Mouse (Mus musculus): ENCODE results near the gene Zbtb2. TPM values are rescaled to one million over a fixed set of nuclear protein-coding genes. Genes with fewer than 3 reads are reported as not detected.
A peak's percentile ranks its signal among the peaks of the same experiment; 100 is the strongest.
"Not testable (repeated sequence)": the region's sequence is repeated elsewhere in the genome, so short reads cannot be mapped to it uniquely, and the experiment has no call there.

Gene Zbtb2
- polyA plus RNA-seq (2015; fragmentation: Nextera tagmentation; extraction: Ambion mirVana): 21.0 and 21.2 TPM in 2 replicates

- peak; percentile 67 for DNase-seq (ENCODE audit: low spot score)
These were observed at the start of gene Zbtb2 for GRCm38 (mm10) chr10:4387701-4388383. Gene Zbtb2 (minus strand): TSS chr10:4388108.

DNA sequence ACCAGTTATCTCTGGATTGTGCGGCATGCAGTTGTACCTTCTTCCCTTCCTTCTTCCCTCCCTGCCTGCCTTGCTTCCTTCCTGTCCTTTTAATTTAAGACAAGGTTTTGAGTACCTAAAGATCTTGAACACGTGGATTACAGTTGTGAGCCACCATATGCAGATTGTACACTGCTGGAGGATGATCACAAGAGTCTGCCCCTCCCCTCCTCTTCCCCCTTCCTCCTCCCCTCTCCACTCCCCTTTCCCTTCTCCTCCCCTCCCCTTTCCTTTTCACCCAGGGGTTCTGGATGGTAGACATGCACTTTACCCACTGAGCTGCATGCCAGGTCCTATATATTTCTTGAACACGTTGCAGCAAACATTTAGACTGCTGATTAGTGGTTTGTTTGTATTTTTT lies 47.5 kb upstream of the Zbtb2 start:
- DNase-seq (ENCODE audit: low spot score): no peak

DNA sequence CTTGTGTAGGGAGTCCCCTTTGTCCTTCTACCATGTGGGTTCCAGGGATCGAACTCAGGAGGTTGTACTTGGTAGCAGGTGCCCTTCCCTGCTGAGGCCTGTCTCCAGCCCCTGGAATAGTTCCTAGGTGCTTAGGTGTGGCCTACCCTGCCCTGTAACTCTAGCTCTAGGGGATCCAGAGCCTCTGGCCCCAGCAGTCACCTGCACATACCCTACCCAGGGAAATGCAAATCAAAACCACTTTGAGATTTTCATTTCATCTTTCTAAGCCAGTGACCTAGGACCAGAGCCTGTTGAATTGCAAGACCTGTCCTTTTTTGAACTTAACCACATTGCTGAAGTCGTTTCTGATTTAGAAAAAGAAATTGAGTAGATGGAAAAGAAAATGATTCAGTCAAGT lies 46.0 kb upstream of the Zbtb2 start:
- not testable (repeated sequence) for DNase-seq (ENCODE audit: low spot score)

- DNase-seq (ENCODE audit: low spot score): peak; percentile 45
These were observed 45.3 kb upstream of the Zbtb2 start for GRCm38 (mm10) chr10:4432996-4433755.

DNA sequence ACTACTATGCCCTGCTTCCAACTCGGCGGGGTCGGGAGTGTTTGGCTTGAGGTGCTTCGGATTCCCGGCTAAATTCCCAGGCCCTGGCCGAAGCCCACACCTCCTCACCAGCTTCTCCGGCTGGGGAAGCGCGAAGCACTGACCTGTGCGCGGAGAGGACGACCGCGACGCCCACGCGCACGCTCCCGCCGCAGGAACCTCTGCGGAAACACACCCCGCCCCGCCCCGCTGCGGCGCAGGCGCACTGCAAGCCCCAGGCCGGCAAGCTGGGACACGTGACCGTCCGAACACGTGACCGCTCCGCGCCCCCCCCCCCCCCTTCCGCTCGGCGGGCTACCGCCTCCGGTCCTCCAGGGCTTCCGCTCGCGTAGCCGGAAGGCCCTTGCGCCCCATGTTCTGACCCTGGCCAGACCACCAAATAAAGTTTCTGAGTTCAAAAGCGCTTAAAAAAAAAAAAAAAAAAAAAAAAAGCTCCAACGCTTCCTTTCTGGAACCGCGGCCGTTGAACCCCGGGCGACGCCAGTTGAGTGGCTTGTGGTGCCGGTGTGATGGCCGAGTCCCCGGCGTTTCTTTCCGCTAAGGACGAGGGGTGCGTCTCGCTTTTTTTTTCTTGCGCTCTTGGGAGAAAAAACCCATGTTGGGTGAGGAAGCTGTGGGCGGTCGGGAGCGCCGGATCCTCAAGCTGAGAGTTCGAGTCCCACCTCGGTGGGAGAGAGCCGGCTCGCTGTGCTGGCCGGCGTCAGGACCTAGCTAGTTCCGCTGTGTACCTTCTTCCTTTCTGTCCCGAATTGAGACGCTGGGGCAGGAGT lies 44.4 kb upstream of the Zbtb2 start, which contains the start of the genes Rmnd1 and Armt1:
Gene Rmnd1 (minus strand): TSS at position 266 of the 809 bp plus-strand sequence.
Gene Armt1 (plus strand): TSS at position 345 of the 809 bp plus-strand sequence.
- peak; percentile 95 for DNase-seq (ENCODE audit: low spot score)

DNA sequence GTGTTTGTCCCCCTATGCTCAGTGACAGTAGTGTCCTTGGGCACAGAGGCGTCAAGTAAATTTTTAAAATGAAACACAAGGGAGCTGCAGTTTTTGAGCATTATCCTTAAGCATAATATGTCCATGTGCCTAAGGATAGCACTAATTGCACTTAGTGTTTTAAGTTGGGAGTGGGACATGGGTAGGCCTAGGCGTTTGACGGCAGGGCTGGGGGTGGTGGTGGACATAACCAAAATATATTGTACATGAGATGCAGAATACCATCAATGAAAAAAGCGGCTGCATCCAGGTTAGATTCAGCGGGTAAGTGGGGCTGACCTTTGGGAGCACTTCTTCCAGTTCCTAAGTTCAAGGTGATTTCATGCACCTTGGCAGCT lies 43.8 kb upstream of the Zbtb2 start:
- no peak for DNase-seq (ENCODE audit: low spot score)

DNA sequence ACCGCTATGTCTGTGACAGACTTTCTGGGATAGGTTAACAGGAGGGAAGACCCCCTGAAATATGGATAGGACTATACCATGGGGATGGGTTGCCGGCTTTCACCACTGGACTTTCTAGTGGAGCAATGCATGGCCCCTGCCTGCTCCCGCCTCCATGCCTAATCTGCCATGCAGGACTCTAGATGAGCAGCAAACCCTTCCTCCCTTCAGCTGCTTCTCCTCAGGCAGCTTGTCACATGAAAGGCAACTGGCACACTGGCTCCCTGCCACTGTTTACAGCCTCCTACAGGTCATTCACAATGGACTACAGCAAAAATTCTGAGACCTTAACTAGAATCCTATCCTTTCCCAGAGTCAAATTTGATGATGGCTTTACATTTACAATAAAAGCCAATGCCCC lies 42.9 kb upstream of the Zbtb2 start:
- DNase-seq (ENCODE audit: low spot score): no peak

DNA sequence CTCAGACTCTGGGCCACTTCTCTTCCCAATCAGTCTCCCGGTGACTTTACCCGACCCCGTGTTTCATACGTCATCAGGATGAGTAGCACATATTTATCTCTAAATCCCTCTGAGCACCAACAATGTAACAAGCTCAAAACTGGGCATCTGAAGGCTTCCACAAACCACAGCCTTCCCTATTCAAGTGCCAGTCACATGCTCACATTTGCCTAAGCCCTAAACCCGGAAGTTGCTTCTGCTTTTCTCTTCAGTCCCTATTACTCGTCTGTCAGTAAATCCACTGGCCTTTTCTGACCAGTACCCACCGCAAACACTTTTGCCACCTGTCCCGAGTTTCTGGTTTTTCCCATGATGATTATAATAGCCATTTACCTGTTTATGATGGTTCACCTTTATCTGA lies 42.5 kb upstream of the Zbtb2 start:
- no peak for DNase-seq (ENCODE audit: low spot score)

DNA sequence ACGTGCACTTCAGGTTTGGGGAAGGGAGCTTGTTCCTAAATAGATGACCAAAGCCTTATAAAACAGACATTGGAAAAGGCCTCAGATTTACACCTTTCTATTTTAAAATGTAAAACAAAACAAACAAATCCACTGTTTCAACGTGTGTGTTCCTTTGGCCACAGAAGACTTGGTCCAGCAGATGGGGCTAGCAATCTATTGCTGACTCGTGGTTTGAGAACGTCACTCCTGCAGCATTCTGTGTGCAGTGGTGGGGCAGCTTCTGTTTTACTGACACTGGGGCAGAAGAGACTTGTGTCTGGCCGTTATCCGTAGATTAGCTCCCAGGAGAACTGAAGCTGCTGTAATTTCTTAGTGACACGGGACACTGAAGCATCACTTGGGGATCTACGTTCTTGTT lies 37.3 kb upstream of the Zbtb2 start:
- no peak for DNase-seq (ENCODE audit: low spot score)

- DNase-seq (ENCODE audit: low spot score): no peak
These were observed 19.3 kb upstream of the Zbtb2 start for GRCm38 (mm10) chr10:4407191-4407590.

DNA sequence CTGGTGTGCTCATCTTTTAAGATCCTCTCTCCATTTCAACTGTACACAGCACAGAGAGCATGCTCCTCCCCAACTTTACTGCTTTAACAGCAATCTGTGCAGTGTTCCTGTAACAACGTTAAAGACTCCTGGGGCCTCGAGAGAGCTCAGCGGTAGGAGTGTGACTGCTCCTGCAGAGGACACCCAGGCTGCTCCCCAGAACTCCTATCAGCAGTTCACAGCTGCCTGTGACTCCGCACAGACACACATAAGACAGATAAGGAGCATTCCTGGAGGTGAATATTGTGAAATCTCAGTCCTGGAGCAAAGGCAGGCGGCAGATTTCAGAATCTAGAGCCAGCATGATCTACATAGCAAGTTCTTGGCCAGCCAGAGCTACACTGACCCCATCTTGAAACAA lies 17.6 kb upstream of the Zbtb2 start:
- DNase-seq (ENCODE audit: low spot score): no peak

DNA sequence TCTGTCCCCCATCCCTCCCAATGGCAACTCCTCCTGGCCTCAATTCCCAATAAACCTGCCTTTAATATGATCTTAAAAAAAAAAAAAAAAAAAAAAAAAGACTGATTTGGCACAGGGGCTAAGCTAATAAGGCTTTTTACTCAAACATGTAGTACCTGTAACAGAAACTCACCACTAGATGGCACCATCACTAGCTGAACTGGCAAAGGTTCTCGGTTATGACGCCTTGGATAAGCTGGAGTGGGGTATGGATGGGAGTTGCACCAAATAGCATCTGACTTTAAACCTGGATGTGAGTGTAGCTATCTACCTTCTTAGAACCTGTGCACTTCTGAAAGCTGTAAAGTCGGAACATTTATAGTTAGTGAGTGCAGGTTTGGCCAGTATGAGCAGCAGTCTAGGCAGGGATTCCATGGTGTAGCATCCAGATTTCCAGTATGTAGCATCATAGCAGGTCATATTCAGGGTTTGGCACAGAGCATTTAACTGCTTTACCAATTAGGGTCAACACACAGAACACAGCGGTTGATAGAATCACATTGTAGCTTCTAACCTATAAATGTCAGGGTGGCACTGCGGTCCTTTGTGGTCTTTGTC lies 17.1 kb upstream of the Zbtb2 start:
- peak; percentile 71 for DNase-seq (ENCODE audit: low spot score)

- DNase-seq (ENCODE audit: low spot score): no peak
These were observed 10.2 kb upstream of the Zbtb2 start for GRCm38 (mm10) chr10:4398058-4398457.

- no peak for DNase-seq (ENCODE audit: low spot score)
These were observed 7.4 kb upstream of the Zbtb2 start for GRCm38 (mm10) chr10:4395321-4395720.

DNA sequence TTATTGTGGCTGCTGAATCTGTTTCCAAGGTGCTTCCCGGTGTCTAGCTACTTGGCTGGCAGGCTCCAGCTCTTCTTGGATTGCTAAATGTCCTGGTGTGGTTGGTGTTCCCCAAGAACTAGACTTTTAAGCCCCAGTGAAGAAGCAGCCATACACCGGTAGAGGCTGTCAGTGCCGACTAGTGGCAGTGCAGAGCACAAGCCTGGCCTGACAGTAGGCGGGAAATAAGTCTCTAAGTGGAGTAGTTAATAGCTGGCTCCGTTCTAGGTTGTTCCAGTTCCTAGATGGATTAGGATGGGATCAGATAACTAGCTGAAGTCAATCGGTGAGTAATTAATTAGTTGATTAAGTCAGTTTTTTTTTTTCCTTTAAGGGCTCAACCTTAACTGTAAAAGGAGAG lies 3.9 kb upstream of the Zbtb2 start:
- DNase-seq (ENCODE audit: low spot score): peak; percentile 44

DNA sequence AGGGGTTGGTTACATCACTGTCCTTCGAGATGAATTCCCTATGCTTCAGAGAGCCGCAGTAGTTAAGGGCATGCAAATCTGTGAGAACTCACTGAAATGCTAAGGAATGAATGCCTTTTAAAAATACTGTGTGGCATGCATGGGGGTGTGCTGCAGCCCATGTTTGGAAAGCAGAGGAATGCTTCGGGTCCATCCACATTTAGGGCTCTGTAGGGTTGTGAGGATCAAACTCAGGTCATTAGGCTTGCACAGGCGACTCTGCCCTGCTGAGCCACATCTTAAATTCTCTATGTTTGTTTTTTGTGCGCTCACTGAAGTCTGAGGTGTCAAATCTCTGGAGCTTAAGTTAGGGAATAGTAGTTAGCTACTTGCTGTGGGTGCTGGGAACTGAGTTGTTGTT lies 3.2 kb upstream of the Zbtb2 start:
- DNase-seq (ENCODE audit: low spot score): no peak

DNA sequence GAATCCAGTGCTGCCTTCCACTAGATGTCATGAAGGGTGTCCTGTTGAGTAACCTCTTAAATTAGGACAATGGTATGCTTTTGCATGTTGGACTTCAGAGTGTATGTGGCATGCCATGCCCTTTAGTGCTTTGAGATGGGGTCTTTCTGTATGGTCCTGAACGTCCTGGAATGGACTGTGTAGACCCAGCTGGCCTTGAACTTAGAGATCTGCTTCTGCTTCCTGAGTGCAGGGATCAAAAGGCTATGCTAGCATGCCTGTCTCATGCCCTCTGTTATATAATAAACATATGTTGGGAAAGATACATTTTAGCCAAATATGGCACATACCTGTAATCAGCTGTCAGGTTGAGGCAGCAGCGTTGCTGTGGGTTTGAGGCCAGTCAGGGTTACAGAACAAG lies 2.6 kb upstream of the Zbtb2 start:
- DNase-seq (ENCODE audit: low spot score): no peak

GRCm38 (mm10) chr10:4389461-4390112 lies 1.7 kb upstream of the Zbtb2 start:
- DNase-seq (ENCODE audit: low spot score): no peak

GRCm38 (mm10) chr10:4389036-4389435 lies 1.1 kb upstream of the Zbtb2 start:
- peak; percentile 33 for DNase-seq (ENCODE audit: low spot score)

- peak; percentile 50 for DNase-seq (ENCODE audit: low spot score)
These were observed 457 bp upstream of the Zbtb2 start for GRCm38 (mm10) chr10:4388384-4388745.
